Mouse (Mus musculus): ENCODE results near the gene Prlr. TPM values are rescaled to one million over a fixed set of nuclear protein-coding genes. Genes with fewer than 3 reads are reported as not detected.
A peak's percentile ranks its signal among the peaks of the same experiment; 100 is the strongest.

Prlr gene
- total RNA-seq, 2 experiments from 2014 or later: 0.94 to 1.9 TPM

GRCm38 (mm10) chr15:10311826-10312225, 134.8 kb downstream of the Prlr start:
- intact Hi-C loops (cut with DNase I): loop anchor here (5.0 kb wide), 1 partner anchor 855 kb away; no protein-coding TSS in a partner anchor

GRCm38 (mm10) chr15:10313522-10314455, 136.8 kb downstream of the Prlr start:
- intact Hi-C loops (cut with DNase I): loop anchor here (5.0 kb wide), 1 partner anchor 856 kb away; no protein-coding TSS in a partner anchor
- peak; percentile 54 for DNase-seq

More at GRCm38 (mm10) chr15:10311826-10312225, 134.8 kb downstream of the Prlr start:
- no peak for DNase-seq

GRCm38 (mm10) chr15:10325080-10325479, 148.0 kb downstream of the Prlr start, which contains the start of gene Gm21973:
TSS of gene Gm21973 (plus strand) at chr15:10325380.
- intact Hi-C loops (cut with DNase I): no loop called here
- DNase-seq: no peak

GRCm38 (mm10) chr15:10330626-10331025, 153.6 kb downstream of the Prlr start:
- intact Hi-C loops (cut with DNase I): no loop called here
- DNase-seq: no peak

GRCm38 (mm10) chr15:10332566-10332965, 155.5 kb downstream of the Prlr start:
- no peak for DNase-seq
- intact Hi-C loops (cut with DNase I): no loop called here

GRCm38 (mm10) chr15:10338606-10339005, 161.6 kb downstream of the Prlr start:
- DNase-seq: no peak
- intact Hi-C loops (cut with DNase I): no loop called here

GRCm38 (mm10) chr15:10347044-10347443, 170.0 kb downstream of the Prlr start:
- intact Hi-C loops (cut with DNase I): no loop called here
- no peak for DNase-seq

GRCm38 (mm10) chr15:10358039-10358948, 181.3 kb downstream of the Prlr start, which contains the start of gene Agxt2:
TSS of gene Agxt2 (plus strand) at chr15:10358532.
- DNase-seq: no peak
- intact Hi-C loops (cut with DNase I): no loop called here

GRCm38 (mm10) chr15:10366331-10366730, 189.3 kb downstream of the Prlr start:
- intact Hi-C loops (cut with DNase I): no loop called here
- no peak for DNase-seq

GRCm38 (mm10) chr15:10375404-10375803, 198.4 kb downstream of the Prlr start:
- intact Hi-C loops (cut with DNase I): no loop called here
- DNase-seq: no peak

GRCm38 (mm10) chr15:10378338-10378959, 201.4 kb downstream of the Prlr start:
- intact Hi-C loops (cut with DNase I): no loop called here
- DNase-seq: no peak

- intact Hi-C loops (cut with DNase I): no loop called here
- no peak for DNase-seq
Measured at GRCm38 (mm10) chr15:10379757-10380458, 202.9 kb downstream of the Prlr start.

GRCm38 (mm10) chr15:10387263-10387662, 210.2 kb downstream of the Prlr start:
- intact Hi-C loops (cut with DNase I): no loop called here
- DNase-seq: no peak

Other genes with a start within 250 kb of the Prlr start
- gene Gm21973, start 148.1 kb downstream of the Prlr start, total RNA-seq (2021): not detected
- not detected for gene Agxt2, start 181.3 kb downstream of the Prlr start, total RNA-seq (2021)

Data from left cerebral cortex, postnatal 4 days (tissue).